Mouse (Mus musculus): ENCODE measurements around the gene Elmsan1.

The Elmsan1 gene

GRCm38 (mm10) chr12:84215758-84216440 is 2.8 kb downstream of the Elmsan1 start:
- in situ Hi-C loops (cut with MboI; ENCODE audit: low sequenced_read_pairs): no loop called here

GRCm38 (mm10) chr12:84214495-84215175 is 4.0 kb downstream of the Elmsan1 start:
- in situ Hi-C loops (cut with MboI; ENCODE audit: low sequenced_read_pairs): no loop called here

- in situ Hi-C loops (cut with MboI; ENCODE audit: low sequenced_read_pairs): no loop called here
Observed at GRCm38 (mm10) chr12:84212297-84212696, 6.4 kb downstream of the Elmsan1 start.

GRCm38 (mm10) chr12:84211021-84211538 is 7.6 kb downstream of the Elmsan1 start:
- in situ Hi-C loops (cut with MboI; ENCODE audit: low sequenced_read_pairs): no loop called here

GRCm38 (mm10) chr12:84210288-84210687 is 8.4 kb downstream of the Elmsan1 start:
- in situ Hi-C loops (cut with MboI; ENCODE audit: low sequenced_read_pairs): no loop called here

- in situ Hi-C loops (cut with MboI; ENCODE audit: low sequenced_read_pairs): no loop called here
Observed at GRCm38 (mm10) chr12:84209093-84209492, 9.6 kb downstream of the Elmsan1 start.

- in situ Hi-C loops (cut with MboI; ENCODE audit: low sequenced_read_pairs): no loop called here
Observed at GRCm38 (mm10) chr12:84207209-84207817, 11.4 kb downstream of the Elmsan1 start.

- in situ Hi-C loops (cut with MboI; ENCODE audit: low sequenced_read_pairs): no loop called here
Observed at GRCm38 (mm10) chr12:84206525-84206924, 12.2 kb downstream of the Elmsan1 start.

GRCm38 (mm10) chr12:84205659-84206185 is 13.0 kb downstream of the Elmsan1 start:
- in situ Hi-C loops (cut with MboI; ENCODE audit: low sequenced_read_pairs): no loop called here

GRCm38 (mm10) chr12:84204662-84205061 is 14.0 kb downstream of the Elmsan1 start:
- in situ Hi-C loops (cut with MboI; ENCODE audit: low sequenced_read_pairs): no loop called here

GRCm38 (mm10) chr12:84203778-84204216 is 14.9 kb downstream of the Elmsan1 start:
- in situ Hi-C loops (cut with MboI; ENCODE audit: low sequenced_read_pairs): no loop called here

GRCm38 (mm10) chr12:84203170-84203777 is 15.4 kb downstream of the Elmsan1 start:
- in situ Hi-C loops (cut with MboI; ENCODE audit: low sequenced_read_pairs): no loop called here

- in situ Hi-C loops (cut with MboI; ENCODE audit: low sequenced_read_pairs): no loop called here
Observed at GRCm38 (mm10) chr12:84202561-84202960, 16.1 kb downstream of the Elmsan1 start.

GRCm38 (mm10) chr12:84201686-84202484 is 16.8 kb downstream of the Elmsan1 start:
- in situ Hi-C loops (cut with MboI; ENCODE audit: low sequenced_read_pairs): no loop called here

GRCm38 (mm10) chr12:84201222-84201621 is 17.5 kb downstream of the Elmsan1 start:
- in situ Hi-C loops (cut with MboI; ENCODE audit: low sequenced_read_pairs): no loop called here

GRCm38 (mm10) chr12:84198880-84199279 is 19.8 kb downstream of the Elmsan1 start:
- in situ Hi-C loops (cut with MboI; ENCODE audit: low sequenced_read_pairs): no loop called here

- in situ Hi-C loops (cut with MboI; ENCODE audit: low sequenced_read_pairs): no loop called here
Observed at GRCm38 (mm10) chr12:84198076-84198679, 20.5 kb downstream of the Elmsan1 start.

GRCm38 (mm10) chr12:84195195-84195594 is 23.5 kb downstream of the Elmsan1 start:
- in situ Hi-C loops (cut with MboI; ENCODE audit: low sequenced_read_pairs): no loop called here

GRCm38 (mm10) chr12:84194400-84195109 is 24.1 kb downstream of the Elmsan1 start:
- in situ Hi-C loops (cut with MboI; ENCODE audit: low sequenced_read_pairs): no loop called here
